Mouse (Mus musculus): ENCODE results near the gene Smim23. TPM values are rescaled to one million over a fixed set of nuclear protein-coding genes. Genes with fewer than 3 reads are reported as not detected.

The Smim23 gene
- total RNA-seq, 1 experiment = not detected

GRCm38 (mm10) chr11:32794759-32795445, 29.5 kb downstream of the Smim23 start:
- in situ Hi-C loops (cut with MboI; ENCODE audit: low sequenced_read_pairs in 2 of 2, unreplicated experiment in 2 of 2) = no loop called here
- no peak overlapping the region for H3K27ac ChIP-seq (ENCODE audit: insufficient read depth, low read depth, low read length, poor library complexity, severe bottlenecking)
- TF ChIP-seq MAFK (IDR thresholded peaks at IDR 0.05; ENCODE audit: insufficient read depth, low read depth, low read length) = no peak
- TF ChIP-seq HCFC1 (IDR thresholded peaks at IDR 0.05; ENCODE audit: borderline replicate concordance, insufficient read depth, low read length) = no peak
- no peak for TF ChIP-seq CHD2 (IDR thresholded peaks at IDR 0.05; ENCODE audit: low read depth, low read length)
- no peak for TF ChIP-seq ZC3H11A (IDR thresholded peaks at IDR 0.05; ENCODE audit: borderline replicate concordance, low read depth, low read length)
- no peak for TF ChIP-seq ZNF384 (IDR thresholded peaks at IDR 0.05; ENCODE audit: low read depth, low read length)
- no peaks in the 10 kb centered on the region for H3K4me1 ChIP-seq (ENCODE audit: control insufficient read depth in 2 of 2, insufficient read depth in 2 of 2, low read length in 2 of 2, poor library complexity in 1 of 2)
- no peak overlapping the region for H3K9ac ChIP-seq (ENCODE audit: insufficient read depth, low read depth, low read length, poor library complexity, severe bottlenecking)
- no peaks in the 10 kb centered on the region for H3K36me3 ChIP-seq (ENCODE audit: control insufficient read depth, insufficient read depth, low read length, poor library complexity, severe bottlenecking)
- no peak overlapping the region for H3K4me3 ChIP-seq (ENCODE audit: insufficient read depth in 1 of 2, low read depth in 1 of 2, low read length in 2 of 2, poor library complexity in 1 of 2, severe bottlenecking in 1 of 2)
- H3K9me3 ChIP-seq (ENCODE audit: control insufficient read depth, insufficient read depth, low read depth, low read length) = no peaks in the 10 kb centered on the region
- no peak for DNase-seq (ENCODE audit: low read depth, low spot score)

- in situ Hi-C loops (cut with MboI; ENCODE audit: low sequenced_read_pairs in 2 of 2, unreplicated experiment in 2 of 2) = no loop called here
- no peaks in the 10 kb centered on the region for H3K36me3 ChIP-seq (ENCODE audit: control insufficient read depth, insufficient read depth, low read length, poor library complexity, severe bottlenecking)
- no peak overlapping the region for H3K4me3 ChIP-seq (ENCODE audit: insufficient read depth in 1 of 2, low read depth in 1 of 2, low read length in 2 of 2, poor library complexity in 1 of 2, severe bottlenecking in 1 of 2)
- H3K9ac ChIP-seq (ENCODE audit: insufficient read depth, low read depth, low read length, poor library complexity, severe bottlenecking) = no peak overlapping the region
- no peaks in the 10 kb centered on the region for H3K9me3 ChIP-seq (ENCODE audit: control insufficient read depth, insufficient read depth, low read depth, low read length)
- no peak for DNase-seq (ENCODE audit: low read depth, low spot score)
- no peak overlapping the region for H3K27ac ChIP-seq (ENCODE audit: insufficient read depth, low read depth, low read length, poor library complexity, severe bottlenecking)
- no peaks in the 10 kb centered on the region for H3K4me1 ChIP-seq (ENCODE audit: control insufficient read depth in 2 of 2, insufficient read depth in 2 of 2, low read length in 2 of 2, poor library complexity in 1 of 2)
- TF ChIP-seq MAFK (IDR thresholded peaks at IDR 0.05; ENCODE audit: insufficient read depth, low read depth, low read length) (no peak), HCFC1 (IDR thresholded peaks at IDR 0.05; ENCODE audit: borderline replicate concordance, insufficient read depth, low read length) (no peak), ZC3H11A (IDR thresholded peaks at IDR 0.05; ENCODE audit: borderline replicate concordance, low read depth, low read length) (no peak), ZNF384 (IDR thresholded peaks at IDR 0.05; ENCODE audit: low read depth, low read length) (no peak), CHD2 (IDR thresholded peaks at IDR 0.05; ENCODE audit: low read depth, low read length) (no peak)
These were observed 38.2 kb downstream of the Smim23 start for GRCm38 (mm10) chr11:32786201-32786600.

- no peak for TF ChIP-seq CHD2 (IDR thresholded peaks at IDR 0.05; ENCODE audit: low read depth, low read length)
- TF ChIP-seq MAFK (IDR thresholded peaks at IDR 0.05; ENCODE audit: insufficient read depth, low read depth, low read length) = no peak
- no peak for TF ChIP-seq ZNF384 (IDR thresholded peaks at IDR 0.05; ENCODE audit: low read depth, low read length)
- 0 out of 2 replicates have a peak, but pooled peaks have one; percentile 7 for TF ChIP-seq ZC3H11A (IDR thresholded peaks at IDR 0.05; ENCODE audit: borderline replicate concordance, low read depth, low read length)
- no peak overlapping the region for H3K27ac ChIP-seq (ENCODE audit: insufficient read depth, low read depth, low read length, poor library complexity, severe bottlenecking)
- no peak overlapping the region for H3K4me3 ChIP-seq (ENCODE audit: insufficient read depth in 1 of 2, low read depth in 1 of 2, low read length in 2 of 2, poor library complexity in 1 of 2, severe bottlenecking in 1 of 2)
- H3K4me1 ChIP-seq (ENCODE audit: control insufficient read depth in 2 of 2, insufficient read depth in 2 of 2, low read length in 2 of 2, poor library complexity in 1 of 2) = no peaks in the 10 kb centered on the region
- in situ Hi-C loops (cut with MboI; ENCODE audit: low sequenced_read_pairs in 2 of 2, unreplicated experiment in 2 of 2) = no loop called here
- DNase-seq (ENCODE audit: low read depth, low spot score) = no peak
- no peak overlapping the region for H3K9ac ChIP-seq (ENCODE audit: insufficient read depth, low read depth, low read length, poor library complexity, severe bottlenecking)
- no peaks in the 10 kb centered on the region for H3K36me3 ChIP-seq (ENCODE audit: control insufficient read depth, insufficient read depth, low read length, poor library complexity, severe bottlenecking)
- no peaks in the 10 kb centered on the region for H3K9me3 ChIP-seq (ENCODE audit: control insufficient read depth, insufficient read depth, low read depth, low read length)
These were observed 38.7 kb downstream of the Smim23 start for GRCm38 (mm10) chr11:32785591-32786147.

GRCm38 (mm10) chr11:32782724-32783123, 41.7 kb downstream of the Smim23 start:
- Histone ChIP-seq H3K36me3 (ENCODE audit: control insufficient read depth, insufficient read depth, low read length, poor library complexity, severe bottlenecking) (no peaks in the 10 kb centered on the region), H3K4me1 (ENCODE audit: control insufficient read depth in 2 of 2, insufficient read depth in 2 of 2, low read length in 2 of 2, poor library complexity in 1 of 2) (no peaks in the 10 kb centered on the region), H3K27ac (ENCODE audit: insufficient read depth, low read depth, low read length, poor library complexity, severe bottlenecking) (no peak overlapping the region), H3K4me3 (ENCODE audit: insufficient read depth in 1 of 2, low read depth in 1 of 2, low read length in 2 of 2, poor library complexity in 1 of 2, severe bottlenecking in 1 of 2) (no peak overlapping the region), H3K9me3 (ENCODE audit: control insufficient read depth, insufficient read depth, low read depth, low read length) (no peaks in the 10 kb centered on the region), H3K9ac (ENCODE audit: insufficient read depth, low read depth, low read length, poor library complexity, severe bottlenecking) (no peak overlapping the region)
- no peak for DNase-seq (ENCODE audit: low read depth, low spot score)
- in situ Hi-C loops (cut with MboI; ENCODE audit: low sequenced_read_pairs in 2 of 2, unreplicated experiment in 2 of 2) = no loop called here
- TF ChIP-seq HCFC1 (IDR thresholded peaks at IDR 0.05; ENCODE audit: borderline replicate concordance, insufficient read depth, low read length) (no peak), MAFK (IDR thresholded peaks at IDR 0.05; ENCODE audit: insufficient read depth, low read depth, low read length) (no peak), CHD2 (IDR thresholded peaks at IDR 0.05; ENCODE audit: low read depth, low read length) (no peak), ZC3H11A (IDR thresholded peaks at IDR 0.05; ENCODE audit: borderline replicate concordance, low read depth, low read length) (no peak), ZNF384 (IDR thresholded peaks at IDR 0.05; ENCODE audit: low read depth, low read length) (no peak)
